Mouse (Mus musculus): ENCODE data around the gene Dusp14.

Gene Dusp14

DNA sequence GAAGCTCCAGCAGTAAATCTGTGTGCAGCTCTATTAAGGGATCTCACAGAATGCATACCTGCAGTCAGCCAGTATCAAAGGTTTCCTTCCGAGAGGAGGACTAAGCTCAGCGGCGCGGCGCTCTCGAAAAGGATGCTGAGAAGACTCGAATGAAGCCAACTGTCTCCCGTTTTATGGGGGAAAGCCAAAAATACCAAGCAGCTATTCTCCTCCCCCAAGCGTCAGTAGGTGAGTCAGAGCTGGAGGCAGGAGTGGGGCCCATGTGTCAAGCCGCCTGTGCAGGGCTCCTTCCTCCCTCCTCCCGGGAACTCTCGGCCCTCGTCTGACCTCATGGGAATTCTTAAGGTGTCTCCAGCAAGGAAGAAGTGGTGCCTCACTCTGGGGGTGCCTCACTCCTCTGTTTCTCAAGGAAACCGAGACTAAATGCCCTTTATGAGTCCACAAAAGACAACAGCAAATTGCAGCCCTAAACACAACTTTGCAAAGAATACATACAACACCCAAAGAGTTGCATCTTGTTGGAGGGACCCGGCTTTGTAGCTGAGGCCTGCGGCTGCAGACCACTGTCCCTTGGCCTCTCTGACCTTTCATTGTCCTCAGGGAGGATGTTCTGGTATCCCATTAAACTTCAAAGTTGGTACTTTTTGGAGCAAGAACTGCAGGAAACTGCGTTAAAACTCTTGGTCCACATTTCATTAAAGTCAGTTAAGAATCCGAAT is 2.0 kb downstream of the Dusp14 start:
- DNase-seq (ENCODE audit: low read depth, low spot score): peak; percentile 60

DNA sequence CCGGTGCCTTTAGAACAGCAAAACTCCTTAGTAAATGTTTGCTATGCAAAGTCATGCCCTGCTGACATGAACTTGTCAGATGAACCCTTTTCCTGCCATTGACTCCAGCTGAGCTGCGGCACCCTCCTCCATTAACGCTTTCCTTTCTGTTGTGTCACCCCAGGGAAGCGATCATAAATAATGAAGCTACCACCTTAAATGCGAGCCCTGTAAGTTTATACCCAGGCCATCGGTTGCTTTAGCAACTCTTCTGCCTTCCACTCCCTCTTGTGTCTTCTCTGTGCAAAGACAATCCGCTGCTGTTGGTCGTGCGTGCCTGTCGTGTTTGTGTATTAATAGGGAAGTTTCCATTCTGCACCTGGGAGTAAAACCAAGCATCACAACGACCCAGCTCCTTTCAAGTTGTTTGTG is 3.0 kb downstream of the Dusp14 start:
- peak; percentile 51 for DNase-seq (ENCODE audit: low read depth, low spot score)

DNA sequence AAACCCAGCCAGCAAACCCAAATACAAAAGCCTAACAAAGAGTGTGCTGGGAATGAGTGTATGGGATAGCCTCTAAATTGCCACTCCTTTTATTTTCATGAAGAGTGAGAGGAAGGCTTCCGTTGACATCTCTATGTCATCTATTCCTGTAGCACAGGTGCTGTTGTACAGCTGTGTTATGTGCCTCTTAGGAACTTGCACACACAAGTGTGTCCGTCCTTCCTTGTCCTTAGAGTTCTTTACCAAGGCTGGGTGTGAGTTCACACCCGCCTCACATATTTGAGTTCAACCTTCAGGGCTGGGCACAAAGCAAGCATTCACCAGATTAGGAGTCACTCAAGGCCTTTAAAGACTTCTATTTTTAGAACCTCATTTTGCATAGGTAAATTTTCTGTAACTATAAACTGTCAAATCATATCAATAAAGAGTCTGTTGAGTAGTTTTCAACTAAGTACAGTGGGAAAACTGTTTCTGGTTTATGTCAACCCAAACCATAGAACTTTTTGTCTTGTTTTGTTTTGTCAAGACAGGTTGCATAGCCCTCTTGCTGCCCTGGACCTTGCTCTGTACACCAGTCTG is 5.3 kb downstream of the Dusp14 start:
- DNase-seq (ENCODE audit: low read depth, low spot score): no peak

DNA sequence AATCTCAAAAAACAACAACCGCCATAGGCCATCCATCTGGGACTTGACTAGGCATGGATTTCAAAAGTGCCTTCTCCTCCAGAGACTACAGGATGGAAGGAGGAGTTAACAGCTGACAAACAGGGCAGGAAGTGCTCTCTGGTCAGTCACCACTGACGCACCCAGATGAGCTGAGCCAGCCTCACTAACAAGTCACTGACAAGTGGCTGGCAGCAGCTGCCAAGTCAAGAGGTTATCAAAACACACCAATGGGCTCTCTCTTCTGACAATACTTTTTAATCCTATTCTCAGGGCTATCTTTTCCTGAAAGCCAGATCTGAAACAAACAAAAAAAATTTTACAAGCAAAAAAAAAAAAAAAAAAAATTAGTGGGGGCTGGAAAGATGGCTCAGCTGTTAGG is 6.3 kb downstream of the Dusp14 start:
- DNase-seq (ENCODE audit: low read depth, low spot score): peak; percentile 14

DNA sequence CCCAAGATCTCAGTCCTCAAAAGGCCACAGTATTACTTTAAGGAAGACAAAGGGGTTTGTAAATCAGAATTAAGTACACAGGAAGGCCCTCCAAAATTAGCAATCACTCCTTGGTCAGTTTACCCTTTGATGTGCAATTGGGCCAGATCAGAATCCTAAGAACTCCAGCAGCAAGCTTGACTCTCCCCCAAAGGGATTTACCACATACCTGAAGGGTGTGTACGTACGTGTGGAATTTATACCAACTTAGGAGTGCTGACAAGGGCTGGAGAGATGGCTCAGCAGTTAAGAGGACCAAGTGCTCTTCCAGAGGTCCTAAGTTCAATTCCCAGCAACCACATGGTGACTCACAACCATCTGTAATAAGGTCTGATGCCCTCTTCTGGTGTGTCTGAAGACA is 7.2 kb downstream of the Dusp14 start:
- DNase-seq (ENCODE audit: low read depth, low spot score): no peak

DNA sequence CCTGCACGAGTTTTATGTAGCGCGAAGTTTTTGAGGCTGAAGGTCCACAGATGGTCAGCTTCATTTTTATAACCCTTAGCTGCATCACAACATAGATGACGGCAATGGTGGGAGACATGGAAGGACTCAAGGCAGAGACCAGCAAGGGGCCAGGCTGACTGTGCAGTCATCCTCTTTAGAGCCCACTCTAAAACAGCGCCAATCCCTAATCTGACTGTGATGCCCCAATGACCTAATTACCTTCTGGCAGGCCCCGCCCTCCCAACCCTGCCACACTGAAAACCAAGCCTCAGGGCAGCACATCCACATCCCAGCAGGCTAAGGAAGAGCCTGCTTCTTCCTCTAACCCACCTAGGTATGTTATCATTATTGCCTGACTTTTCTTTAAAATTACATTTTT is 8.4 kb downstream of the Dusp14 start:
- DNase-seq (ENCODE audit: low read depth, low spot score): no peak

DNA sequence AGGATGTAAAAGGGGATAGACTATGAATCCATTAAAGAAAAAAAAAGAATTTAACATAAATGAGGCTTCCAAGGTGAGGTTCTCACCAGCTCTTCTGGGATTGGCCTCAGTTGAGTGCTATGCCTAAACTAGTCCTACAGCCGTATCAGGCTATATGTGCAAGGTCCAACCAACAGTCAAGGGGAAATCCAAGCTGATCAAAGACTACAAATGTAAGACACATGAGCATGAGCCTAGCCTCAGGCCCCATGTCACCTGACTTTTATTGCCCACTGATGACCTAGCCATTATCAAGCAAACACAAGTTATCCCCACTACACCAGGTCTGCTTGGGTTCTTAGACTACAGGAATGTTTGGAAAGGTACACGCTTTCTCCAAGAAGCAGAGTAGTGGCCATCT is 9.3 kb downstream of the Dusp14 start:
- DNase-seq (ENCODE audit: low read depth, low spot score): no peak

DNA sequence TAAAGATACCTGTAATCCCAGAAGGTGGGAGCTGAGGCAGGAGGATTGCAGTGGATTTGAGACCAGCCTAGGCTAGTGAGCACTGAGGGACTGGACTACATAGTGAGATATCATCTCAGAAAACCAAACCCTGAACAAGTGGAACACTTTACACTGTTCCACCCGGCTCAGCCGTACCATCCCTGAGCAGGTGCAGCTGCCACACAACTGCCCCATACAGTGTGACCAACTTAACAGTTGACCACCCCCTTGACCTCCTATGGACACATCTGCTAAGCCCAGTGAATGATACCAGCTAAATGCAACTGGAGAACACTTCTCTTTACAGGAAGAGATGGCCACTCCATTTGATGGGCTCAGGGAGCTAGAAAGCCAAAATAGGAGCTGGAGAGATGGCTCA is 11.6 kb downstream of the Dusp14 start:
- DNase-seq (ENCODE audit: low read depth, low spot score): no peak

DNA sequence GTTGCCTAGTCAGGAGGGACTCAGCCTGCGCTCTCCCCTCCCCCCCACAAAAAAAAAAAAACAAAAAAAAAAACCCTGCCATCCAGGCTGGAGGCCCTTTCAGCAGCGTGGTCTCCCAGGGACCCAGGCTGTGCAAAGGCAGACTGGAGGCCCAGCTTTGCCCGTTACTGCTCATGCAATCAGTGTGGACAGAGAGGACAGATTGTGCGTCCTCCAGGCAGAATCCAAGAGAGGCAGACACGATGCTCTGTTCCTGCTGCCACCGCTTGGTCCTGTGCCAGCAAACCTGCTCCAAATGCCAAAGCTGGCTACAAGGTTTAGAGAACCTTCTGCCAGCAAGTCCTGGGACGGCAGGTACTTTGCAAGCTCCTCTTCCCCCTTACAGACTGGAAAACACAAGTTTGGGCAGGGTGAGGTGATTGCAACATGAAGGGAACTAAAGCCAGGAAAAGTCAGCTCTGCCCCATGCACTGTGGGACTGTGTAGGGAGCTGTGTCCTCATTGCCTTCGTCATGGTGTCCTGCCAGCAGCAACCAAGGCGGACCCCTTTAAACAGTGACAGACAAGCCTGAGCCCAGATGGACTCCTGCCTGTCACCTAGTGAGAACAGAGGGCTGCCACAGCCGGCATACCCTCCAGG is 15.4 kb downstream of the Dusp14 start:
- no peak for DNase-seq (ENCODE audit: low read depth, low spot score)

DNA sequence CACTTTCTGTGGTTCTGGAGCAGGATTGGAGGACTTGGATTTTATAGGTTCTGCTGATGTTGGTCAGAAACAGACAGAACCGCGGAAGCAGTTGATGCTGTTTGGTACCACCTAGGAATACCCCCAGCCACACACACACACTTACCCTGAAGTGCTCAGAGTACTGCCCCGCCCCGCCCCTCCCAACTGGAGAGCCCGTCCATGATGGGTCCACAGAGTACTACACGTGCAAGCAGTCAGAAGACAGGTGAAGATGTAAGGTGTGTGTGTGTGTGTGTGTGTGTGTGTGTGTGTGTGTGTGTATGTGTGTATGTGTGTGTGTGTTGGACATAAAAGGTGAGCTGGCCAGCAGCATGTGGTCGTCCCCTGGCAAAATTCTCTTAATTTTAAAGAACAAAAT is 16.0 kb downstream of the Dusp14 start:
- no peak for DNase-seq (ENCODE audit: low read depth, low spot score)

DNA sequence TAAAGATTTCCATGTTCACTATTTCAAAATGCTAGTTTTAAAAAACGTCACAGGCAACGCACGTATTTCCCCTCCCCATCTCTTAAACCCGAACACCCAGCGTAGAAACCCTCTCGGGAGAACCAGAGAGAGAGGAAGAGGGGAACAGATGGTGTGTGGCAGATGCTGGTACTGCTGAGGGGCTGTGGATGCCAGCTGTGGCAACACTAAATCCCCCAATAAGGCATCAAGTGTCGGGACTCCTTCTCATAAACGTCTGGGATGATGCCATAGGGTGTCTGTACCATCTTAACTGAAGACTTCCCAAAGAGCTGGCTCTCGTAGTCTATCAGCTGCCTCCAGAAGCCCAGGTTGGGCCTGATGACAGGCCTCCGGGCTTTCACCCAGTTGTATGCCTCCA is 20.6 kb downstream of the Dusp14 start:
- DNase-seq (ENCODE audit: low read depth, low spot score): no peak

DNA sequence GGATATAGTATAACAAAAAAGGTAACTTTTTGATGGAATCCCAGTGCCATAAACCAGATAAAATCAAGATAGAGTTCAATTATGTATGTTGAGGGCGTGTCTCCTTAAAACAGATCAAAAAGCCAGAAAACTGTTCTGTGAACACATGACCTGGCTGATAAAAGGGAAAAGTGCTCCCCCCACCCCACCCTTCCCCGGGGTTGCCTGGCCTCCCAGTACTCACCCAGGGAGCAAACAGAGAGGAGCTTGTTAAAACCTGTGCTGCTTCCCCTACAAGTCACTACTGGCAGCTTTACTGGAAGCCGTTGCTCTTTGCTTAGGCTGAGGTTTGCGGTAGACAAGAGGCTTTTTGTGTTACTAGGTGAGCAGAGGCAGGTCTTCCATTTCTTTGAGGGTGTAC is 21.8 kb downstream of the Dusp14 start:
- DNase-seq (ENCODE audit: low read depth, low spot score): no peak

DNA sequence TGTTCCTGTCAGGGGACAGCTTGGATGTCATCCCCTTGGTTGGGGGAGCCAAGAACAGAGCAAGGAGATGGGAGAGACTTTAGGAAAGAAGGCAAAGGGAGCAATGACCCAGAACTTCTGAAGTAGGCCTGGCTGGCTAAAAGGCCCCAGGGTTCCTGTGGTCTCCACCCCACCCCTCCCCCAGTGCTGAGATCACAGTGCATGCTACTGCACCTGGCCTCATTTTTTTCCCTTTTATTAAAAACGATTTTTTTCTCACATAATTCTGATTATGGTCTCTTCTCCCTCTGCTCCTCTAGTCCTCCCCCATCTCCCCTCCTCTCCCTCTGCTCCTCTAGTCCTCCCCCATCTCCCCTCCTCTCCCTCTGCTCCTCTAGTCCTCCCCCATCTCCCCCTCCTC is 24.1 kb downstream of the Dusp14 start:
- no peak for DNase-seq (ENCODE audit: low read depth, low spot score)

DNA sequence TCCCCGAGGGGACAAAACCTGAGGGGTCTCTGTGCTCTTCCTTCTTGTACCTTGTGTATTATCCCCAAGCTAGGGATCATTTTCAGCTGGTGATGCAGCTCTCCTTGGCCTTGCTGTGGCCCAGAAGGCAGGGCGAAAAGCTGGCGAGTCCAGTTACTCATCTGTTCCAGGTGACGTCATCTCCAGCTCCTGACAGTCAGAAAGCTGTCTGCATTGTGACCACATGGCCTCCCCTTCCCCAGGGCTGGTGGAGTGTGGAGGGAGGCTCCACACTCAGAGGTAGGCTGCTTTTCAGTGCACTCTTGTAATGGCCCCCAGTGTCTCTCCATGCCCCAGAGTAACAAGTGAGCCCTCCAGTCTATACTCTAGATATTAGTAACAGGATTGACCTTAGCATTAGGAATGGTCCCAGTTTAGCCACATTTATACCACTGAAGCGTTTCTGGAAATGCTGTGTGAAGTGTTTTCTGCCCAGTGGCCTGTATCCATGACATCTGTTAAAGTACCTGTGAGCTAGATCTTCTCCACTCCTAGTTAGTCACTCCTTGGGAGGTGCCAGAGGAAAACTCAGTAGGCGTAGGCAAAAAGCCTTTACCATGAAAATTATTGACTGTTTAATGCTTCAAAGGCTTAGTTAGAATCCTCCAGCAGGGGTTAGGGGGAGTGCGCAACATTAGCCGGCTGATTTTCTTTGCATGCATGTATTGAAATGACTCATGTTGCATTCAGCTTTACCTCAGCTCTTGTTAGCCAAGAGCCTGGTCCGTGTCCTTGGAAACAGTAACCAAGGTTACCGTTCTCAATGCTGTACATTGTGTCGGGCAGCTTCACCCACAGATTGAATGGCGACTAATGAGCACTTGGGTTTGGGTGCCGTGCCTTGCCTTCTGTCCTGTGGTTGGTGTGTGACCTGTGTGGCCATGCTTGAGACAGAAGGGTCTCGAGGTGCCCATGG is 26.0 kb downstream of the Dusp14 start:
- peak; percentile 61 for DNase-seq (ENCODE audit: low read depth, low spot score)

DNA sequence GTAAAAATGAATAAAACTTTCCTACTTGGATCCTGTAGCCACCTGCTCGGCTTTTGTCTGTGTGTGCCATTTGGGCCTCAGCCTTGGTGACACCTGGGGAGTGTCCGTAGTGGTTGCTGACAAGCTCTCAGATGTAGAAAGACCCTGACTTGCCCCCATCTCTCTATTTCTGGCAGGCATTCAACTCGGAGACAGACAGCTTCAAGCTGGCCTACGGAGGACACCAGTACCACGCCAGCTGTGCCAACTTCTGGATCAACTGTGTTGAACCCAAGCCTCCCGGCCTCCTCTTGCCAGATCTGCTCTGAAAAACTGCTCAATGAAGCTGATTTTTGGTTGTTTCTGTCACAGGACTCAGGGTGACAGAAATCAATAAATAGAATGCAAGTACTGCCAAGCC is 28.4 kb downstream of the Dusp14 start:
- no peak for DNase-seq (ENCODE audit: low read depth, low spot score)

DNA sequence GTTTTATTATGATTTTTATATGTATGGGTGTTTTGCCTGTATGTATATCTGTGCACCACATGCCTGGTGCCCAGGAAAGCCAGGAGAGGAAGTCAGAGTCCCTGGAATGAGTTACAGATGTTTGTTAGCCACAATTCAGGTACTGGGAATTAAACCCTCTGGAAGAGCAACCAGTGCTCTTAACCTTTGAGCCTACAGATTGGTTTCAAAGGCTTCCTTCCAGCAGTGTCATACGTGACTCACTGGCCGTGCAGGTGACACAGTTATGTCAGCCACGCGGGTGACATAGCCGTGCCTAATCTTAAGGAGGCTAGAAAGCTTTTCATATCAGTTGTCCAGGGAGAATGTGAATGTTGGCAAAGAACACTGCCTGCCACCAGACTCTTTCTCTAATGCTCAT is 35.4 kb downstream of the Dusp14 start:
- DNase-seq (ENCODE audit: low read depth, low spot score): no peak

DNA sequence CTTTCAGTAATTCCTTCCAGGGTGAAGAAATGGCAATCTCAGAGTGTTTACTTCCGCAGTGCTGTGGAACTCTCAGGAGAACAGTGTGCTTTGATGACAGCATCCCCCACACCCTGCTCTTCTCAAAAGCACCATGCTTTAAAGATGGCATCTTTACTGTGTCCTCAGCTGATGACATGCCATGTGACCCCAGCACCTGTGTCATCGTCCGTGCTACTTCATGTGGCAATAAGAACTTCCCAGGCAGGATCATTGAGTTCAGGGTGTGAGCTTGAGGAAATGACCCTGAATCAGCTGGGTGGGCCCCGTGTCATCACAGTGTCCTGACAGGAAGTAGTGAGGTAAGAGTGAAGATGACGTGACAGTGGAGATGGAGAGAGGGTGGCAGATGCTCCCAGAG is 36.5 kb downstream of the Dusp14 start:
- no peak for DNase-seq (ENCODE audit: low read depth, low spot score)

DNA sequence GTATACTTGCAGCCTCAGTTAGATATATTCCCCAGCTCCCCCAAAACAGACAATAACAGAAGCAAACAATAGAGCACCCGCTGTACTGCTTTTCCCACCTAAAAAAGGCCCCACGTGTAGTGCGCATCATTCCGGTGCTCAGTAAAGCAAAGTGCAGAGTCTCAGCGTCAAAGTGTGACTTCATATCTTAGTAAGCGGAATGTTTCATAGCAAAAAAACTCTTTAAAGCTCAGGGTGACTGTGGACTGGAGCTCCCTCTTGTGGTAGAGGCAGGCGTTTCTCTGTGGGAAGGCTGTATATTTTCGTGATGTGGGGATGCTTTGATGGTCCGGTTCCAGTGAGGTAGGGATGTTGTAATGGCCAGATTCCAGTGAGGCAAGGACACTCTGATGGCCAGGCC is 37.1 kb downstream of the Dusp14 start:
- DNase-seq (ENCODE audit: low read depth, low spot score): peak; percentile 57

DNA sequence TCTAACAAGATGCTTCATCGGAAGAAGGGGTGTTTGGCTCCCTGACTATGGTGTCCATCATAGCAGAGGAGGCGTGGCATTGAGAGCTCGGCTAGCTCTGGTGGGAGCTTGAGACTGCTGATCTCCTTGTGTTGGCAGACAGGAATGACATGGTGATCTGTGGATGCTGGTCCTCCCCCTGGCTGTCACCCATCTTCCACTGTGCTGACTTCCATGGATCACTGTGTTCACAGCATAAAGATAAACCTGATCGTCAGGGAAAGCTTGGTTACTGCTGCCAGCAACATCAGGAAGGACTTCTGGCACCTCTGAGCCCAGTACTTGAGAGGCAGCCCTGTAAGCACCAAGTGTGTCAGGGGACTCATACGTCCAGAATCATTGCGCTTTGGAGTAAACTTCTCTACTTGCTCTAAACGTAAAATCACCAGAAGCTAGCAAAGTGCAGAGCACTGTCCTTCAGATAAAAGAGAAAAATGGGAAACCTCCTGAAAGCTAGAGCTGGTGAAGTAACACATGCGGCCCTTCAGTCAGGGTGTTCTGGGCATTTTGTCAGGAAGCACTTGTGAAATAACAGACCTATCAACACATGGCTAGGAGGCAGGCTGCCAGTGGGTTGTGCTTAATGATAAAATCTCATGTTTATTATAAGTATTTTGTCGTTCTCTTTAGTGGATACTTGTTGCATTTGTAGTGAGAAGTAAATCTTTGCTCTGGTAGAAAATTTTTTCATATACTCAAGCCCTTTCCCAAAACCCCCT is 40.6 kb downstream of the Dusp14 start:
- DNase-seq (ENCODE audit: low read depth, low spot score): no peak

DNA sequence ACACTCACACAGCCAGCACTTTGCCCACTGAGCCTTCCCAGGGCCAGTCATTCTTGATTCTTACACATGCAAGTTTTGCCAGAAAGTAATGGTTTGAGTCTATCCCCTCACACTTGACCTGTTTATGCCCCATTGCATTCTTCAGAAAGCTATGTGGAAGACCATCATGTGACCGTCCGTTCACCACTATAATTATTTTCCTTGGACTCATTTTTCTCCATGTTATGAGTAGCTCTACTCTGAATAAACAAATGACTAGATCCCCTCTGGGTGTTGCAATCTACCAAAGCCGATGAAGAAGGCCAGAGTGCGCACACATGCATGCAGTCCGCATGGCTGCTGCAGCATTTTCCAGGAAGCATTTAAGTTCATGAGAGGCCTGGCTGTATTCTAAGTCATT is 41.8 kb downstream of the Dusp14 start:
- DNase-seq (ENCODE audit: low read depth, low spot score): no peak

DNA sequence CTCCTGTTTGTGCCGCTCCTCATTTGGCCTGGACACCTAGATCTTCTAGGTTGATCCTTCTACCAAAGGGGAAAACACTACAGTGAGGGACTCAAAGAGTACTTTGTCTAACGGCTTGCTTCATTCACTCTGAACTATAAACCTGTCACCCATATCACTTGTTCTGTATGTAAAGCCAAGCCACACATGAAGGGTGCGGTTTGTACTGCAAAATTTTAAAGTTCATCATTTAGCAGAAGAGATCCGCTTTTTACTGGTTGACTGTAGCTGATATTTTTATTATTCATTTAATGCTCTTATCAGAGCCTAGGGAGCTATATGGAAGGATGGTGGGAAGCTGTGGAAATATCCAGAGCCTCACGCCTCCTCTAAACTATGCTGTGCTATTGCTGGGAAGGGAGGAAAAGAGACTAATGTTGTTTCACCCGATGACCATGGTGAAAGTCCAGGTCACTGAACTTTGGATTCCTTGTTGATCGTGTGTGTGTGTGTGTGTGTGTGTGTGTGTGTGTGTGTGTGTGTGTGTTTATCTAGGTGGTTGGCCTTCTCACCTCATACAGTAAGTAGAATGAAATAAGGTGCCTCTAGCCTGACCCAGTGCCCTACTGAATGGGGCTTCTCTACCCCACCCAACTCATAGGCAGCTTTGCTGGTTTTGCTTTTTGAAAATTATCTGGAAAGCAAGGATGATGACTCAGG is 52.1 kb downstream of the Dusp14 start:
- no peak for DNase-seq (ENCODE audit: low read depth, low spot score)

All from CD4-positive helper T cell, adult 2 months (primary cell).